ENCODE assay signal across 20 mouse cellular contexts in the genomic region with DNA sequence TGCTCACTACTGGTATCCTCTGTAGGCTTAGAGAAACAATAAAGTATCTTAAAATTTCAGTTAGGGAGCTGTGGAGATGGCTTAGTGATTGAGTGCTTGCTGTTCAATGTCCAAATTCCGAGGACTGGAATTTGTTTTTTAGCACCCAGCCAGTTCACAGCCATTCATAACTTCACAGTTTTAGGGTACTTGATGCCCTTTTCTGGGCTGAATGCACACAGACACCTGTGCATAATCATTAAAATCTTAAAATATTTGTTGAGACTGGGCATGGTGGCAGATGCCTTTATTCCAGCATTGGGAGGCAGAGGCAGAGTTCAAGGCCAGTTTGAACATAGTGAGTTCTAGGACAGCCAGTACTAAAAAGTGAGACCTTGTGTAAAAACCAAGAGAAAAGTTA. TPM values are rescaled to one million over a fixed set of nuclear protein-coding genes. Genes with fewer than 3 reads are reported as not detected.
A peak's percentile ranks its signal among the peaks of the same experiment; 100 is the strongest.
DNase-seq lines count a peak whose midpoint lies in the region; ATAC-seq and TF ChIP-seq lines count a peak whose summit lies in the region.
"Had no signal": no experiment of that assay in that cellular context is flagged by ENCODE, and none has a peak within 500 bp of the region (broad histone marks: within the 10 kb centered on the region; RNA-seq: fewer than 3 reads in every experiment).

No protein-coding gene starts in this region.

- ATAC-seq in liver, embryonic 13.5 days (ENCODE audit: low read depth) = no peak
- no peak for ATAC-seq in inflammation-experienced regulatory T-cells, adult 6 months
- ATAC-seq: forebrain, embryonic 13.5 days had no signal

- TF ChIP-seq CTCF in heart, adult 2 months (IDR thresholded peaks at IDR 0.05) = no peak

- H3K27me3 ChIP-seq in heart, adult 2 months (ENCODE audit: control insufficient read depth, insufficient read depth, low read length) = no peaks in the 10 kb centered on the region
- H3K27me3 ChIP-seq in liver, embryonic 13.5 days = no peaks in the 10 kb centered on the region
- no peaks in the 10 kb centered on the region for H3K27me3 ChIP-seq in myocyte (ENCODE audit: control insufficient read depth, insufficient read depth, insufficient read length)
- H3K27me3 ChIP-seq: forebrain, embryonic 13.5 days; hindbrain, embryonic 13.5 days; limb, embryonic 12.5 days; midbrain, embryonic 12.5 days had no signal

- no peaks in the 10 kb centered on the region for H3K9me3 ChIP-seq in liver, embryonic 13.5 days (replicated peaks)
- H3K9me3 ChIP-seq: forebrain, embryonic 13.5 days; hindbrain, embryonic 13.5 days; limb, embryonic 12.5 days; midbrain, embryonic 12.5 days had no signal

- TF ChIP-seq EP300 in heart, adult 2 months (IDR thresholded peaks at IDR 0.05; ENCODE audit: insufficient read depth, low read depth, low read length) = no peak

- peaks cover 22% of the 10 kb centered on the region for H3K4me1 ChIP-seq in heart, adult 2 months (ENCODE audit: control insufficient read depth, insufficient read depth, low read length)
- peaks cover 66% of the 10 kb centered on the region for H3K4me1 ChIP-seq in liver, embryonic 13.5 days (replicated peaks)

- no peak for DNase-seq in heart, adult 2 months
- DNase-seq in heart, postnatal 25 days (ENCODE audit: low spot score) = no peak
- peak; percentile 20 for DNase-seq in kidney, postnatal 14 days
- DNase-seq in kidney, postnatal 4 days = no peak
- DNase-seq in liver, embryonic 13.5 days = no peak
- DNase-seq: adrenal gland, adult 2 months; lung, embryonic 14.5 days had no signal

- no peak overlapping the region for H3ac ChIP-seq in myocyte (ENCODE audit: control insufficient read depth, insufficient read length)

- no peak for TF ChIP-seq POLR2A in heart, adult 2 months (IDR thresholded peaks at IDR 0.05; ENCODE audit: insufficient read depth, low read depth, low read length)
- no peak for TF ChIP-seq POLR2A in myocyte (IDR thresholded peaks at IDR 0.05; ENCODE audit: insufficient read length, low read depth)

- H3K79me2 ChIP-seq in heart, adult 2 months (replicated peaks; ENCODE audit: control insufficient read depth, insufficient read depth, low read length) = peaks cover 3% of the 10 kb centered on the region; the same call in 1 of the 2 replicates
- H3K79me2 ChIP-seq in myocyte (ENCODE audit: control insufficient read depth, insufficient read depth) = peaks cover 77% of the 10 kb centered on the region

- no peak overlapping the region for H3K4me3 ChIP-seq in heart, adult 2 months
- no peak overlapping the region; the same call in 1 of the 2 replicates for H3K4me3 ChIP-seq in liver, embryonic 13.5 days (replicated peaks)
- no peak overlapping the region for H3K4me3 ChIP-seq in myocyte
- H3K4me3 ChIP-seq: forebrain, embryonic 13.5 days; hindbrain, embryonic 13.5 days; limb, embryonic 12.5 days; midbrain, embryonic 12.5 days had no signal

- peak overlapping the region; percentile 80; the same call in 1 of the 2 replicates for H3K4me2 ChIP-seq in liver, embryonic 13.5 days
- H3K4me2 ChIP-seq in myocyte (ENCODE audit: low read depth) = peak overlapping the region; percentile 93
- H3K4me2 ChIP-seq: forebrain, embryonic 13.5 days; heart, embryonic 11.5 days; limb, embryonic 12.5 days; lung, embryonic 14.5 days; midbrain, embryonic 12.5 days had no signal

- H3K27ac ChIP-seq in heart, adult 2 months = peak overlapping the region; percentile 8
- H3K27ac ChIP-seq in liver, embryonic 13.5 days = no peak overlapping the region; the same call in 1 of the 2 replicates
- H3K27ac ChIP-seq: forebrain, embryonic 13.5 days; hindbrain, embryonic 13.5 days; kidney, postnatal 0 days; limb, embryonic 12.5 days; midbrain, embryonic 12.5 days had no signal

- WGBS in heart, adult 2 months = 78% methylated on average over 1 of the region's 1 CpGs
- WGBS in liver, embryonic 13.5 days (ENCODE audit: insufficient replicate concordance) = 59% methylated on average over 1 of the region's 1 CpGs

- intact Hi-C loops in heart, adult 2 months (cut with DNase I) = loop anchor here (5.0 kb wide), 1 partner anchor 74 kb away; no protein-coding TSS in a partner anchor
- intact Hi-C loops in heart, postnatal 25 days (cut with DNase I) = loop anchor here (2.0 to 5.0 kb wide), 2 partner anchors 17 to 39 kb away; no protein-coding TSS in a partner anchor

- no peak overlapping the region for H3K9ac ChIP-seq in heart, adult 2 months (ENCODE audit: low read depth, low read length)
- no peak overlapping the region for H3K9ac ChIP-seq in liver, embryonic 13.5 days
- H3K9ac ChIP-seq: hindbrain, embryonic 13.5 days; limb, embryonic 12.5 days; lung, embryonic 14.5 days; midbrain, embryonic 12.5 days had no signal

- H3K36me3 ChIP-seq in heart, adult 2 months (ENCODE audit: control insufficient read depth, insufficient read depth, low read length) = peaks cover 42% of the 10 kb centered on the region
- H3K36me3 ChIP-seq in liver, embryonic 13.5 days = peaks cover 13% of the 10 kb centered on the region
- H3K36me3 ChIP-seq in myocyte (ENCODE audit: control insufficient read depth, insufficient read depth) = no peaks in the 10 kb centered on the region
- H3K36me3 ChIP-seq: hindbrain, embryonic 13.5 days; limb, embryonic 12.5 days; midbrain, embryonic 12.5 days had no signal

TF ChIP-seq in myocyte, 11 proteins besides CTCF, POLR2A, EP300 and RAD21:
- TF ChIP-seq TCF3 (IDR thresholded peaks at IDR 0.05; ENCODE audit: insufficient read length, low read depth) = no peak
- TF ChIP-seq MAX (IDR thresholded peaks at IDR 0.05; ENCODE audit: low read depth) = no peak
- no peak for TF ChIP-seq USF1 (IDR thresholded peaks at IDR 0.05; ENCODE audit: low read depth)
- TF ChIP-seq TCF12 (IDR thresholded peaks at IDR 0.05; ENCODE audit: insufficient read depth, poor library complexity, severe bottlenecking) = no peak
- TF ChIP-seq MYOD1 (IDR thresholded peaks at IDR 0.05; ENCODE audit: control insufficient read depth in 1 of 3, insufficient read length in 2 of 3, low read depth in 2 of 3) = no peak
- TF ChIP-seq REST (IDR thresholded peaks at IDR 0.05; ENCODE audit: insufficient read depth, insufficient read length) = no peak
- TF ChIP-seq POLR2AphosphoS2 (IDR thresholded peaks at IDR 0.05; ENCODE audit: insufficient read length, low read depth) = no peak
- TF ChIP-seq CEBPB (IDR thresholded peaks at IDR 0.05; ENCODE audit: insufficient read depth, poor library complexity, severe bottlenecking) = no peak
- TF ChIP-seq SRF (IDR thresholded peaks at IDR 0.05; ENCODE audit: control insufficient read depth, insufficient read length, low read depth) = no peak
- TF ChIP-seq E2F4 (IDR thresholded peaks at IDR 0.05; ENCODE audit: insufficient read depth) = no peak
- no peak for TF ChIP-seq MYOG (IDR thresholded peaks at IDR 0.05; ENCODE audit: control insufficient read depth in 1 of 3, insufficient read depth in 1 of 3, insufficient read length in 2 of 3, low read depth in 2 of 3)

RNA-seq across cellular contexts. Expression of a gene that starts 3.2 kb away (rescaled TPM):
- total RNA-seq in heart, adult 2 months (2021) = 10 to 100 TPM; 67.4 to 78.6 TPM
- polyA plus RNA-seq in heart, adult 2 months (2012; rRNA removed) = 50.1 and 75.8 TPM in 2 replicates
- total RNA-seq in heart, postnatal 25 days (2021) = 10 to 100 TPM; 62.5 to 69.1 TPM
- 9.4 and 11.6 TPM in 2 replicates for polyA plus RNA-seq in liver, embryonic 13.5 days (2015; fragmentation: Nextera tagmentation; extraction: Ambion mirVana)
- 64.0 TPM for polyA plus RNA-seq in myocyte (2012; fragmentation: generic; extraction: Trizol)
- 10 to 100 TPM; 21.2 to 32.8 (median 26.7) TPM for polyA plus RNA-seq in inflammation-experienced regulatory T-cells, adult 6 months (2017; shearing (Covaris generic))

RNA-seq across cellular contexts. Expression of a gene that starts 33.0 kb away (rescaled TPM):
- total RNA-seq in heart, adult 2 months (2021) = under 1 TPM in 1 of 2 experiments, not detected in 1; 0.05 TPM
- not detected in 2 replicates for polyA plus RNA-seq in heart, adult 2 months (2012; rRNA removed)
- under 1 TPM; 0.06 to 0.08 TPM for total RNA-seq in heart, postnatal 25 days (2021)
- not detected in 2 replicates for polyA plus RNA-seq in liver, embryonic 13.5 days (2015; fragmentation: Nextera tagmentation; extraction: Ambion mirVana)
- not detected for polyA plus RNA-seq in myocyte (2012; fragmentation: generic; extraction: Trizol)
- polyA plus RNA-seq in inflammation-experienced regulatory T-cells, adult 6 months (2017; shearing (Covaris generic)) = not detected
- total RNA-seq: gastrocnemius, adult 18-20 months; megakaryocyte, adult 5-6 weeks; MEL; neutrophil, adult 5-6 weeks had no signal
- polyA plus RNA-seq: adrenal gland, adult 2 months; heart, embryonic 11.5 days; thymus, postnatal 0 days had no signal
